Mouse (Mus musculus): Measurements from ENCODE around the gene Grap. TPM values are rescaled to one million over a fixed set of nuclear protein-coding genes. Genes with fewer than 3 reads are reported as not detected.
A peak's percentile ranks its signal among the peaks of the same experiment; 100 is the strongest.
"Not testable (repeated sequence)": the region's sequence is repeated elsewhere in the genome, so short reads cannot be mapped to it uniquely, and the experiment has no call there.

The Grap gene
- total RNA-seq (2015) (0.85 and 2.4 TPM in 2 replicates), total RNA-seq (2017) (3.5 and 4.3 TPM in 2 replicates)

GRCm38 (mm10) chr11:61652686-61653447, at the start of gene Grap:
TSS of gene Grap (plus strand) at chr11:61653265.
- ATAC-seq (ENCODE audit: poor library complexity, severe bottlenecking): peak; percentile 76

GRCm38 (mm10) chr11:61608072-61608471, 45.0 kb upstream of the Grap start:
- no peak for ATAC-seq (ENCODE audit: poor library complexity, severe bottlenecking)

- no peak for ATAC-seq (ENCODE audit: poor library complexity, severe bottlenecking)
Observed at GRCm38 (mm10) chr11:61611197-61611596, 41.9 kb upstream of the Grap start.

GRCm38 (mm10) chr11:61612116-61612635, 40.9 kb upstream of the Grap start:
- ATAC-seq (ENCODE audit: poor library complexity, severe bottlenecking): no peak

GRCm38 (mm10) chr11:61614401-61614800, 38.7 kb upstream of the Grap start:
- no peak for ATAC-seq (ENCODE audit: poor library complexity, severe bottlenecking)

GRCm38 (mm10) chr11:61615686-61616522, 37.2 kb upstream of the Grap start:
- ATAC-seq (ENCODE audit: poor library complexity, severe bottlenecking): no peak

- ATAC-seq (ENCODE audit: poor library complexity, severe bottlenecking): no peak
Observed at GRCm38 (mm10) chr11:61616523-61617292, 36.4 kb upstream of the Grap start.

- ATAC-seq (ENCODE audit: poor library complexity, severe bottlenecking): no peak
Observed at GRCm38 (mm10) chr11:61617293-61617975, 35.6 kb upstream of the Grap start.

- ATAC-seq (ENCODE audit: poor library complexity, severe bottlenecking): no peak
Observed at GRCm38 (mm10) chr11:61618131-61618530, 34.9 kb upstream of the Grap start.

GRCm38 (mm10) chr11:61618571-61618970, 34.5 kb upstream of the Grap start:
- ATAC-seq (ENCODE audit: poor library complexity, severe bottlenecking): no peak

- no peak for ATAC-seq (ENCODE audit: poor library complexity, severe bottlenecking)
Observed at GRCm38 (mm10) chr11:61619356-61619755, 33.7 kb upstream of the Grap start.

- no peak for ATAC-seq (ENCODE audit: poor library complexity, severe bottlenecking)
Observed at GRCm38 (mm10) chr11:61619791-61620241, 33.2 kb upstream of the Grap start.

- no peak for ATAC-seq (ENCODE audit: poor library complexity, severe bottlenecking)
Observed at GRCm38 (mm10) chr11:61620254-61620670, 32.8 kb upstream of the Grap start.

GRCm38 (mm10) chr11:61620762-61621161, 32.3 kb upstream of the Grap start:
- ATAC-seq (ENCODE audit: poor library complexity, severe bottlenecking): no peak

GRCm38 (mm10) chr11:61625136-61625535, 27.9 kb upstream of the Grap start:
- no peak for ATAC-seq (ENCODE audit: poor library complexity, severe bottlenecking)

- no peak for ATAC-seq (ENCODE audit: poor library complexity, severe bottlenecking)
Observed at GRCm38 (mm10) chr11:61626509-61626908, 26.6 kb upstream of the Grap start.

- no peak for ATAC-seq (ENCODE audit: poor library complexity, severe bottlenecking)
Observed at GRCm38 (mm10) chr11:61629621-61630020, 23.4 kb upstream of the Grap start.

GRCm38 (mm10) chr11:61636309-61636708, 16.8 kb upstream of the Grap start:
- ATAC-seq (ENCODE audit: poor library complexity, severe bottlenecking): not testable (repeated sequence)

GRCm38 (mm10) chr11:61637413-61637812, 15.7 kb upstream of the Grap start:
- no peak for ATAC-seq (ENCODE audit: poor library complexity, severe bottlenecking)

GRCm38 (mm10) chr11:61637856-61638255, 15.2 kb upstream of the Grap start:
- ATAC-seq (ENCODE audit: poor library complexity, severe bottlenecking): no peak

Data from megakaryocyte, adult 5-6 weeks (primary cell).